Mouse (Mus musculus): ENCODE measurements at regions not wholly inside any gene's neighbourhood (a gene's known extent, or its start where the extent isn't known, plus 50 kb on each side); places are given as distances from the start of the nearest gene placed in this dataset.
A peak's percentile ranks its signal among the peaks of the same experiment; 100 is the strongest.

- DNase-seq, result no peak
- intact Hi-C loops (cut with DNase I), result no loop called here
Measured at GRCm38 (mm10) chr10:44685215-44685614, 156.9 kb upstream of the Prdm1 start.

- intact Hi-C loops (cut with DNase I), result no loop called here
- DNase-seq, result no peak
Measured at GRCm38 (mm10) chr10:44676506-44676905, 148.2 kb upstream of the Prdm1 start.

GRCm38 (mm10) chr10:44665509-44666144, 137.3 kb upstream of the Prdm1 start:
- no peak for DNase-seq
- intact Hi-C loops (cut with DNase I), result no loop called here

- DNase-seq, result no peak
- intact Hi-C loops (cut with DNase I), result no loop called here
Measured at GRCm38 (mm10) chr10:44659499-44659898, 131.2 kb upstream of the Prdm1 start.

- intact Hi-C loops (cut with DNase I), result no loop called here
- no peak for DNase-seq
Measured at GRCm38 (mm10) chr10:44653761-44654160, 125.5 kb upstream of the Prdm1 start.

DNA sequence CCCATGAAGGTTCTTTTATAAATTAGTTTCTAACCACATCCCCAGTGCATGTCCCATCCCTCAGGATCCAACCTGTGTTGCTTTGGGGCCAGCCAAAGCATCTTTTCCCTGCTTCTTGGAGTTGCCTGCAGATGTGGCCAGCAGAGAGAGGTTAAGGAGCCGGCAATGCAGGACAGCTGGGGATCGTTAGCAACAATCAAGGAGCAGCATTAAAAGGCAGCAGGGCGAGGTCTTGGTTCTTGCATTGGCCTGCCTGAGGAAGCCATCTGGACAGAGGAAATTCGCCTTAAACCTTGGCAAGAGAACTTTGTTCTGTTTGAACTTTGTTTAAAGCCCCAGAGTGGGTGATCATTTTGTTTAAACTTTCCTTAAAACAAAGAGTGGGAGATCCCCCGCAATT, 118.7 kb upstream of the Prdm1 start:
- no peak for DNase-seq
- intact Hi-C loops (cut with DNase I), result no loop called here

DNA sequence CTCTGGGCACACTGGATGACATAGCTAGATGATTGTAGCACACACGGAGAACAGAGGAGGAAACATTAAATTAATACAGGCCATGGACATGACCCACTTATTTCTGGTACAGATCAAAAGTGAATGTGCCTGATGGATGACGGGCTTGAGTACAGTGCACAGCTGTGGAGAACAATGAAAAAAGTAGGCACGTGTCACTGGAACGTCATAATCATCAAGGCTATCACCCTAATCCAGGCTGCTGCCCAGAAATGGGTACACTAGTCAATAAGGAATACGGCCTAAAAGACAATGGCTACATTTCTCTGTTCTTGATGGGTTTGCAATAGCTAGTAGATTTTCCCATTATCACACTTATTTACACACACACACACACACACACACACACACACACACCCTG, 118.3 kb upstream of the Prdm1 start:
- intact Hi-C loops (cut with DNase I), result no loop called here
- no peak for DNase-seq

DNA sequence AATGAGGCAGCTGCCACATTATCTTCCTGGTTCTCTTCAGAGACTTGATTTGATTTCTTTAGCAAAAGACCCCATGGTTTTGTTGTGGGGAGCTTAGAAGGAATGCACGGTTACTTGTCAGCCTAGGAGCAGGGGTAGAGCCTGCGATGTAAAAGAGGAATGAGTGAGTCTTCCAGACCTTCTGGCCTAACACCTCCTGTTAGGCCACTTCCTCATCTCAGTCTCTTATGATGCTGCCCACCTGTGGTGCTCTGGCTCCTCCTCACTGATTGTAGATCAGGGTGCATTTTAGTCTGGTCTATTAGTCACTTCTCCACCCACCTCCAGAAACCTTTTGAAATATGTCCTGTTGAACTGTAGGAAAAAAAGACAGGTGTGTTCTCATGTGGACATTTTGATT, 113.3 kb upstream of the Prdm1 start:
- intact Hi-C loops (cut with DNase I), result no loop called here
- no peak for DNase-seq

GRCm38 (mm10) chr10:44640620-44641019, 112.3 kb upstream of the Prdm1 start:
- intact Hi-C loops (cut with DNase I), result no loop called here
- DNase-seq, result no peak

DNA sequence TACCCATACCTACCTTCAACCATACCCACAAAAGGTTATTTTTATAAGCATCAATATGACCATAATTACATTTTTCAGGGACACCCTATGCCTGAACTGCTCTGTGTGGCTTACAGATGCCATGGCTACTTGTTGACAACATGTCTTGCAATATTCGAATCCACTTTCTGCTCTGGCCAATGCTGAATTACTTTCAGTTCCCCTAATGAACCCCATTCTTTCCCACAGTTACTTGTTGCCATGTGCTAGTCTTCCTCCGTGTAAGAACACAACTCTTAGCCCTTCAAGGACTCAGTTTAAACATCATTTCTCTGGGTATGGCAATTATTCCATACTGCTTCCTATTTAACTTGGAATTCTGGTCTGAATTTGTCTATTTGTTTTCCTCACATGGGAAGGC, 110.4 kb upstream of the Prdm1 start:
- intact Hi-C loops (cut with DNase I), result no loop called here
- no peak for DNase-seq

- intact Hi-C loops (cut with DNase I), result no loop called here
- no peak for DNase-seq
Measured at GRCm38 (mm10) chr10:44636786-44637185, 108.5 kb upstream of the Prdm1 start.

DNA sequence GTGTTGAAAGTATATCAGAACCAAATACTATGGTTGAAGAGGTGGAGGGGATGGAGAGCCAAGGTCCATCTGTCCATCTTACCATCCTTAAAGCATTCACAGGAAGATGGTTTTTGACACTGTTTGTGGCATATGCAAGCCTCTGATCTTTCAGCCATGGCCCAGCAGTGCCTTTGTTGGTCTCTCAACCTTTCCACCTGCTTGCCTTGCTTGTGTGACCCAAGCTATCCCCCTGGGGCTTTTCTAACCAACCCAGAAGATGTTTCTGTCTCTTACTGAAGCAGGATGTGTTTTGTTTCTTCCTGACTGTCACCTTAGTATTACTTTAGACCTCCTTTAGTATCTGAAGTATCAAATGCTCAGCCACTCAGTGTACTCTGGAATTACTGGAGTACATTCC, 107.8 kb upstream of the Prdm1 start:
- intact Hi-C loops (cut with DNase I), result no loop called here

GRCm38 (mm10) chr10:44631584-44631983, 103.3 kb upstream of the Prdm1 start:
- intact Hi-C loops (cut with DNase I), result loop anchor here (5.0 kb wide), 1 partner anchor 169 kb away; no protein-coding TSS in a partner anchor
- DNase-seq, result peak in 1 of 2 experiments; percentile 9

More for the DNA sequence above, 107.8 kb upstream of the Prdm1 start:
- DNase-seq, result no peak

DNA sequence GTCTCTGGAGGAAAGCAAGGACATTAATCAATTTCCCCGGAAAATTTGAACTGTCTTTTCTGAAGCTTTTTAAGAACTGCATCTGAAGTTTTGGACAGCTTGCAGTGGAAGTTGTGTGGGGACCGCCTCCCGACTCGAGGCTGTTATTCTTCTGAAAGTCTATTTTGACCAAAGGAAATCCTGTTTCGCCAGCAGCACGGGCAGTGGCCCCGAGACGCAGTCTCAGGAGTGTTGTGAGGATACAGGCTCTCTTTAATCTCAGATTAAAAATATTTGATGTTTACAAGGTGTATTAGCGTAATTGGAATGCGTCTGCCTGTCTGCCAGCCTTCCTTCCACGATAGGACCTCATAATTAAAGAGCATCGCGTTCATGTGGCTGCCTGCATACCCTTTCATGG, 102.2 kb upstream of the Prdm1 start:
- intact Hi-C loops (cut with DNase I), result loop anchor here (5.0 kb wide), 1 partner anchor 168 kb away; no protein-coding TSS in a partner anchor

DNA sequence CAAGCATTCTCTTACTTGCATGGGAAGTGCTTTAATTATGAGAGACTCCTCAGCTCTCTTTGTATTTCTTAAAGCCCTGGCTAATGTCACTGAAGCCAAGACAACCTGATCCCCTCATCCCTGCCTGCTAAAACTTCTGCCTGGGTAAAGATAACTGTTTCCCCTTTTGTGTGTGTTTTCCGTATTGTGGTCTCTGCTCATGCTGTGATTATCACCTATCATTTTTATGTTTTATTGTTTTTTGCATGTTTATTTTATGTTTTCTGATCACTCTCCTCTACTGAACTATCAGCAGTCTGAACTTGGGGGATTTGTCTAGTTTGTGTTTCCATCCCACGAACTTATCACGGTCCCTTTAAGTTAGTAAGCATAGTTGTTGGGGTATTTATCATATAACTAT, 100.1 kb upstream of the Prdm1 start:
- intact Hi-C loops (cut with DNase I), result no loop called here
- no peak for DNase-seq

More for the DNA sequence above, 102.2 kb upstream of the Prdm1 start:
- peak; percentile 32 to 34 for DNase-seq

DNA sequence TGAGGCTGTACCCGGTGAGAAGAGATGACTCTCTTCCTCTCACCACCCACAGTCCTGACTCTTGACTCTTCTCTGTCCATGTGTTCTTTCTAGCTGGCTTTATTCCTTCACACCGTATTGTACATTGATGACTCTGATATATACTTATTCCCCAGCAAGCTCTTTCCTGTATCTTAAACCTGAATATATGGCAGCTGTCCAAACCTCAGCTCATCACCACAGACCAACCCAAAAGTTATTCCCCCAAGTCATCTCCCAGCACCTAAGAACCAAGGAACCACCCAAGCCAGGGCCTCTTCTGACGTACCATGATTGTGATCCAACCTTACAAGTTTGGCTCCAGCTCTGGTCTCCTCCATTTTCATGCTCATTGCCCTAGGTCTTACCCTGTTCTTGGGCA, 99.1 kb upstream of the Prdm1 start:
- intact Hi-C loops (cut with DNase I), result no loop called here

GRCm38 (mm10) chr10:44625521-44625920, 97.2 kb upstream of the Prdm1 start:
- intact Hi-C loops (cut with DNase I), result no loop called here

More for the DNA sequence above, 99.1 kb upstream of the Prdm1 start:
- no peak for DNase-seq

GRCm38 (mm10) chr10:44615586-44615985, 87.3 kb upstream of the Prdm1 start:
- intact Hi-C loops (cut with DNase I), result no loop called here
- no peak for DNase-seq

More at GRCm38 (mm10) chr10:44625521-44625920, 97.2 kb upstream of the Prdm1 start:
- no peak for DNase-seq

DNA sequence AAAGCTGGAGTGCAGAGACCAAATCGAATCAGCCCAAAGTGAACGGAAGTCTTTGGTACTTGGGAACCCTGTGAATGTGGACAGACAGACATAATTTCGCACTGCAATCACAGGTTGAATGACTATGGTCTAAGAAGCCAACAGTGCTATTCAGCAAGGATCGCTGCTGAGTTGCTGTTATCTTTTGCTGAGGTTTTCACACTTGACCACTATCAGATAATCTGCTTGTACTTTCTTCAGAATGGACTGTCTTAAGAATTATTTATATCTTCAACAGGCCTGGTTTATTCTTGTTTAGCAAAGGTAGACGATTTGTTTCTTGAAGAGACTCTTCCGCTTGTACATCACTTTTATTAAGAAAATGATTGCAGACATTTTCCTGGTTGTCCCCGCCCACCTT, 84.3 kb upstream of the Prdm1 start:
- DNase-seq, result no peak
- intact Hi-C loops (cut with DNase I), result no loop called here

DNA sequence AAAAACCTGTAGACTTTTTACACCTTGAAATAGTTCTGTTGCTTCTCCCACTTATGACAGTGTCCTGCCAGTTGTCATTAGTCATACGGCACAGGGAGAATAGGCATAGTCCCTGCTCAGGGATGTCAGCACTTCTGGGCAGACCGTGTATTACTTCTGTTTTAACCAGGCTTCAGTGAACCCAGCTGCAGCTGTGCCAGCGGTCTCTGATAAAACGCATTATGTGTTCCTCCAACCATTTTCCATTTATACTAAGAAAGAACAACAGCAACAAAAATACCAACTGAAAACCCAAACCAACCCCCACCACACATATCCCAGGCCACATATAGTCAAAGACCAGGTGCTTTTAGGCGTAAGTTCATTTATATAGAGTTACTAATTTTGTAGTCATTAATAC, 83.1 kb upstream of the Prdm1 start:
- DNase-seq, result no peak
- intact Hi-C loops (cut with DNase I), result no loop called here

DNA sequence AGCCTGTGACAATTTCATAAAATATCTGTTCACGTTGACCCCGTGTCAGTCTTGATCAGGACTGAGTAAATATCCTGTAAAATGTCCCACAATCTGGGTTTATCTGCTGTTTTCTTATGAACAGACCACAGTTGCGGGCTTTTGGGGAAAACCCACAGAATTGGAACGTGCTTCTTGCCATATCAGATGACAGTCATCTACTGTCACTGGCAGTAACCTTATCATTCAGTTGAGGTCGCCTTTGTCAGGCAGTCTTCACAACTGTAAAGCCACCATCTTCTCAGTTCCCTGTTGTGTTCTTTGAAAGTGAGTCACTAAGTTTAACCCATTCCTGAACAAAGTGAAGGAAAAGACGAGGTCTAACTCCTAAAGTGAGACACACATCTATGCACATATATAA, 80.9 kb upstream of the Prdm1 start:
- DNase-seq, result no peak
- intact Hi-C loops (cut with DNase I), result no loop called here

DNA sequence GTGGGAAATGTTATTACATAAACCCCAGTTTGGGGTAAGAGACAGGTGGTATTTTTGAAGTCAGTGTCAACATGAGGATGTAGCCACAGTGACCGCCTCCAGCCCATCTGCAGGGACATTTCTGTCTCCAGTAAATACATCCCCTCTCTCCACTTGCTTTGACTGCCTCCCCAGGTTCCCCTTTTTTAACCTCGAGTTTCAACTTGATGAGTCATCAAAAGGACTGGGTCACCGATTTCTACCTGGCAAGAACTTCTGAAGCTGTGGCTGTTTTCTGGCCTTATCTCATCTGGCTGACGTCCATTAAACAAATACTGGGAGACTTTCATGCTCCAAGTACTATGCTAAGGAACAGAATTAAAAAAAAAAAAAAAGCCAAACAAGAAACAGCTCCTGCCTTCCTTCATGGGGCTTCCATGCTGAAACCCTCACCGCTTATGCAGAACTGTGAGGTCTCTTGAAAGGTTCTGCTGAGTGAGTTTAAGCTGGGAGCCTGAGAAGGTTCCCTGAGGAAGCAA, 79.1 kb upstream of the Prdm1 start:
- intact Hi-C loops (cut with DNase I), result no loop called here
- DNase-seq, result no peak

GRCm38 (mm10) chr10:44604512-44604911, 76.2 kb upstream of the Prdm1 start:
- intact Hi-C loops (cut with DNase I), result no loop called here
- no peak for DNase-seq

Data from heart, postnatal 10 days (tissue).